Mouse (Mus musculus) E14TG2a.4 (cell line): ENCODE data around the gene Lrrk1.

Experiments used
- CTCF ChIP-seq: conservative IDR thresholded peaks from 2 replicates; pipeline ENCODE4 v1.5.1; 2014; ENCODE audit warnings: low read length
- POU5F1 ChIP-seq: IDR thresholded peaks from 2 replicates; pipeline ENCODE4 v1.6.1; 2014; ENCODE audit warnings: low read length, borderline replicate concordance

DNA sequence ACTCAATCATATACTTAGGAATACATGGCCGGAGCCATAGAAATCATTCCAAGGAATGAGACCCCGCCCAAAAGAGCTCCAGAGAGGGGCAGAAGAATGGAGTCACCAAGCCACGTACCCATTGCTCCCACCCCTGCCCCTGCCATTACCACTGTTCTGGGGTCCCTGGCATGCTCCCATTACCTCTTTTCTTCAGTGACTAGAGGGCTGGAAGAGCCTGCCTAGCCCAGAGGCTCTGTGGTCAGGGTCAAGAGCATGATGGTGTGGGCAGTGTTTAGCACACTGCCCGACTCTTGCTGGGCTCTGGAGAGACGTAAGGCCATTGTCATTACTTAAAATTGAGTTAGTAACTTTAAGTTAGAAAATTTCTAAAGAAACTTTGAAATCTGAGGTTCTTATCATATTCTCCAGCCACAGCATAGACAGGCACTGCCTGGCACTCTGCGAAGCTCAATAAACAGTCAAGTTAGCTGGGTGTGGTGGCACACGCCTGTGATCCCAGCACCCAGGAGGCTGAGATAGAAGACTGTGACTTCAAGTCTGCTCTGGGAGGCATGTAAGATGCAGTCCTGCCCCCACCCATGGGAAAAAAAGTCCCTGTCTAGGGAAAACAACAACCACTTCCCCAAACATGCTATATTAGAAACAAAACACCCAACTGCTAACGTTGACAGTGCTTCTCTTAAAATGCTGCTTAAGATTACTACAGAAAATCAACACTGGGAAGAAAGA lies 32.2 kb downstream of the Lrrk1 start:
- TF ChIP-seq CTCF (no peak), POU5F1 (no peak)
